Mouse (Mus musculus): Measurements from ENCODE around the gene Olfr5. TPM values are rescaled to one million over a fixed set of nuclear protein-coding genes. Genes with fewer than 3 reads are reported as not detected.

Gene Olfr5
- polyA plus RNA-seq, 1 experiment from 2014 or later, result not detected

DNA sequence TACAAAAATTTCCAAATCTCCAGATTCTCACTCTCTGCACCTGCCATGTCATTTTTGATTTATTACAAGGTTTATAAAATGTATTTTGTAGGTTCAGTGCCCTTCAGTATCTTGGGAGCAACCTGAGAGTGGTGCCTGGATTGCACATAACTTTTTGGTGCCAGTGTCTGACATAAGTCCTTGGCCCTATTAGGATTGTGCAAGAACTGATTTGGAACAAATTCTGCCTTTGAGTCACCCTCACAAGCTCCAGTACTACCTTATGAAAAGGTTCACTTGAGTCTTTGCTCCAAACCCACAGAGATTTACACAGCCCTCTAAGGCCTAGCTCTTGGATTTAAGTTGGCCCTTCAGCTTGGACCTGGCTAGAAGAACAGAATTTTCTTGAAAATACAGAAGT is 19.8 kb downstream of the Olfr5 start, which contains the start of gene Olfr1346:
Gene Olfr1346, plus strand, starts transcription at position 151 of the 400 bp plus-strand sequence.
- ATAC-seq (ENCODE audit: insufficient read depth), result no peak
- no peak within 1 kb of the TSS for H3K4me3 ChIP-seq (ENCODE audit: low read depth, low read length)
- DNase-seq, result no peak
- no peak for TF ChIP-seq CTCF (IDR thresholded peaks at IDR 0.05; ENCODE audit: low read depth)
- no peaks in the 10 kb centered on the region for H3K9me3 ChIP-seq (ENCODE audit: low read depth, low read length)
- no peaks in the 10 kb centered on the region for H3K27me3 ChIP-seq (ENCODE audit: insufficient read depth, low read length)
- no peaks in the 10 kb centered on the region for H3K4me1 ChIP-seq (ENCODE audit: insufficient read depth)
- no peak within 1 kb of the TSS for H3K4me2 ChIP-seq
- no peak within 1 kb of the TSS for H3K9ac ChIP-seq
- no peak within 1 kb of the TSS for H3K27ac ChIP-seq (ENCODE audit: low read depth)
- H3K36me3 ChIP-seq (ENCODE audit: insufficient read depth), result no peaks in the 10 kb centered on the region

DNA sequence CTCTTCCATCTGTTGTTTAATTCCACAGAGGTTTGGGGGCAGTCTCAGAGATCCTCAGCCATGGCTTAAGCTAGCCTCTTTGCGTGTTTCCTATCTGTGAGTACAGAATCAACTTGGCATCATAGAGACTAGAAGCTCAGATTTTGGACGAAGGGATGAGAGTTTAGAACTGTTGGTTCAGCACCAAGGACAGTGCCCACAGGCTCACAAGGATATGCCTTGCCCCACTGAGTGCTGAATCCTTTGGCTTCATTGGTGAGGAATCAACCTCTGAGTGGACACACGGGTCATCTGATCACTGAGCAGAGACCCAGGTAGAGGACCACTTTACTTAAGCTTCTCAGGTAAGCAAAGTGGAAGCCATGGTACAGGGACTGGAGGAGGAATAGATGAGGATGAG is 30.3 kb downstream of the Olfr5 start:
- no peak overlapping the region for H3K4me3 ChIP-seq (ENCODE audit: low read depth, low read length)
- DNase-seq (peak; percentile 42), ATAC-seq (ENCODE audit: insufficient read depth) (no peak)
- no peak for TF ChIP-seq CTCF (IDR thresholded peaks at IDR 0.05; ENCODE audit: low read depth)
- H3K4me2 ChIP-seq, result no peak overlapping the region
- no peaks in the 10 kb centered on the region for H3K9me3 ChIP-seq (ENCODE audit: low read depth, low read length)
- no peaks in the 10 kb centered on the region for H3K36me3 ChIP-seq (ENCODE audit: insufficient read depth)
- 34% methylated on average over 3 of the region's 3 CpGs for WGBS
- H3K27ac ChIP-seq (ENCODE audit: low read depth), result no peak overlapping the region
- H3K9ac ChIP-seq, result no peak overlapping the region
- no peaks in the 10 kb centered on the region for H3K27me3 ChIP-seq (ENCODE audit: insufficient read depth, low read length)
- no peaks in the 10 kb centered on the region for H3K4me1 ChIP-seq (ENCODE audit: insufficient read depth)

DNA sequence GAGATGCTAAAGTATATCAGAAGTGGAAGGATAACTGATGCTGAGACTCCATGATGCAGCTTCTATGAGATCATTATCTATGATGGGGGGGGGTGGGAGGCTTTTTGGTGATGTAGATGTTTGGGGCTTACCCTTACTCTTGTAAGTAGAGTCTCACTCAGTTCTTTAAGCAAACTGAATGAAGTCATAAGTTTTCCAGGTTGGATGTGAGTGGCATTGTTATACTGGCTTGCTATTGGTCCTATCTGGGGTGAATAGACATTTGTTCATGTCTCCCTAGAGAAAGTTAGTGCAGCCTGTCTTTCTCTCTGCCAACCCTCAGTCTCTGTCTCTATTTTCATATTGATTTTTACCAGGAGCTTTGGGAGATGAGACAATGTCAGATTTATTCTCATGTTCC is 30.9 kb downstream of the Olfr5 start, which contains the start of gene Olfr1336:
Gene Olfr1336, plus strand, starts transcription at position 301 of the 400 bp plus-strand sequence.
- ATAC-seq (ENCODE audit: insufficient read depth), result no peak
- Histone ChIP-seq H3K4me1 (ENCODE audit: insufficient read depth) (no peaks in the 10 kb centered on the region), H3K36me3 (ENCODE audit: insufficient read depth) (no peaks in the 10 kb centered on the region), H3K9me3 (ENCODE audit: low read depth, low read length) (no peaks in the 10 kb centered on the region), H3K4me3 (ENCODE audit: low read depth, low read length) (no peak within 1 kb of the TSS), H3K27ac (ENCODE audit: low read depth) (no peak within 1 kb of the TSS), H3K4me2 (no peak within 1 kb of the TSS), H3K9ac (no peak within 1 kb of the TSS), H3K27me3 (ENCODE audit: insufficient read depth, low read length) (no peaks in the 10 kb centered on the region)
- no peak for DNase-seq
- TF ChIP-seq CTCF (IDR thresholded peaks at IDR 0.05; ENCODE audit: low read depth), result no peak

DNA sequence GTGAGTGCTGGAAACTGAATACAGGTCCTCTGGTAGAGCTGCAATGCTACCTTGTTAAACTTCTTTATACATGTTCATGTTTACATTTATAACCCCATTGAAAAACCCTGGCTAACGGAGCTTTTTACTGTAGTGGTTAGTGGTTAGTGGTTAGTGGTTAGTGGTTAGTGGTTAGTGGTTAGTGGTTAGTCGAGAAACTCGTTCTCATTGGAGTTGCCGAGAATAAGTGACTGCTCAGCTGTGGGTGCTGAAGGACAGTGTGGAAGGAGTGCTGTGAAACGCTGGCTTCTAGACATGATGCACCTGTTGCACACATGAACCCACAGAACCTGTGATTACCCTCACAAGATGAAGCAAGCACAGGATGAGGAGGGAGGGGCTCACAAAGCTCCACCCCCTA is 39.0 kb downstream of the Olfr5 start:
- ATAC-seq (ENCODE audit: insufficient read depth) (no peak), DNase-seq (no peak)
- Histone ChIP-seq H3K27me3 (ENCODE audit: insufficient read depth, low read length) (no peaks in the 10 kb centered on the region), H3K4me3 (ENCODE audit: low read depth, low read length) (no peak overlapping the region), H3K36me3 (ENCODE audit: insufficient read depth) (no peaks in the 10 kb centered on the region), H3K27ac (ENCODE audit: low read depth) (no peak overlapping the region), H3K4me1 (ENCODE audit: insufficient read depth) (no peaks in the 10 kb centered on the region), H3K9me3 (ENCODE audit: low read depth, low read length) (no peaks in the 10 kb centered on the region), H3K4me2 (no peak overlapping the region), H3K9ac (no peak overlapping the region)
- WGBS, result 80% methylated on average over 5 of the region's 5 CpGs
- TF ChIP-seq CTCF (IDR thresholded peaks at IDR 0.05; ENCODE audit: low read depth), result no peak

DNA sequence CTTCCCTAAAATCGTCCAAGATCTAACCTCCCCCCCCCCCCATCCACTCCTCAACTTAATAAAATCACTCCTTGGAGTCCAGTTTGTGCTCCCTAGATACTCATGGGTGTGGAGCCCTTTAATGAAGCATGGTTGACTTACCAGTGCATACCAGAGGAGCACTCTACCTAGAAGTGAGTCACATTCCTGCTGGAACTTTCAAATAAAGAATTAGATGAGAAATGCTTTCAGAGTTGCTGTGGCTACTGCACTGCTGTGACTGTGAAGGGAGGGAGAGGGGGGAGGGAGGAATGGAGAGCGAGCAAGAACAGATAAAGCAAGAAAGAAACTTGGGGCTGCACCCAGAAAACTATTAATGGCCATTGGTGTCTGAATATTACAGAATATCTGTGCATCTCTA is 45.6 kb downstream of the Olfr5 start:
- WGBS, result 60% methylated on average over 2 of the region's 2 CpGs
- H3K27me3 ChIP-seq (ENCODE audit: insufficient read depth, low read length), result no peaks in the 10 kb centered on the region
- H3K27ac ChIP-seq (ENCODE audit: low read depth), result no peak overlapping the region
- no peak for DNase-seq
- H3K9me3 ChIP-seq (ENCODE audit: low read depth, low read length), result no peaks in the 10 kb centered on the region
- no peaks in the 10 kb centered on the region for H3K36me3 ChIP-seq (ENCODE audit: insufficient read depth)
- H3K4me1 ChIP-seq (ENCODE audit: insufficient read depth), result no peaks in the 10 kb centered on the region
- no peak overlapping the region for H3K9ac ChIP-seq
- no peak overlapping the region for H3K4me3 ChIP-seq (ENCODE audit: low read depth, low read length)
- H3K4me2 ChIP-seq, result no peak overlapping the region
- no peak for TF ChIP-seq CTCF (IDR thresholded peaks at IDR 0.05; ENCODE audit: low read depth)
- ATAC-seq (ENCODE audit: insufficient read depth), result no peak

DNA sequence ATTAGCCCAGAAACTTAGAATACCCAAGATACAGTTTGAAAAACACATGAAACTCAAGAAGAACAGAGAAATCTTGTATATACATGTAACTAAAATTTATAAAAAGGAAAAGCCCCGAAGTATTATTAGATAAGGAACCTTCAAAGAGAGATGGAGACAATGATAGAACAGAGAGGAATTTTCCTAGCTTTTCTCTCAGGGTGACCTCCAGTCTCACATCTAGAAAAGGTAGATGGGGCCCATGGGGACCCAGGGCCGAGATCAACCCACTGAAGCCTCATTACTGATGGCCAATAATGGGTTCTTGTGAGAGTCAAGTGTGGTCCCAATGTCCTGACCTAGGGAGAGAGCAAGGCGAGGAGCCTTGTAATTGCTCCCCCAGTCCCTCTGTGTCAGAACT is 48.4 kb downstream of the Olfr5 start, which contains the start of gene Olfr1344:
Gene Olfr1344, plus strand, starts transcription at position 301 of the 400 bp plus-strand sequence.
- Histone ChIP-seq H3K27ac (ENCODE audit: low read depth) (no peak within 1 kb of the TSS), H3K36me3 (ENCODE audit: insufficient read depth) (no peaks in the 10 kb centered on the region), H3K9ac (no peak within 1 kb of the TSS), H3K27me3 (ENCODE audit: insufficient read depth, low read length) (no peaks in the 10 kb centered on the region), H3K4me2 (no peak within 1 kb of the TSS), H3K9me3 (ENCODE audit: low read depth, low read length) (no peaks in the 10 kb centered on the region), H3K4me3 (ENCODE audit: low read depth, low read length) (no peak within 1 kb of the TSS), H3K4me1 (ENCODE audit: insufficient read depth) (no peaks in the 10 kb centered on the region)
- no peak for ATAC-seq (ENCODE audit: insufficient read depth)
- TF ChIP-seq CTCF (IDR thresholded peaks at IDR 0.05; ENCODE audit: low read depth), result no peak
- DNase-seq, result no peak
- WGBS, result 73% methylated on average over 3 of the region's 3 CpGs

DNA sequence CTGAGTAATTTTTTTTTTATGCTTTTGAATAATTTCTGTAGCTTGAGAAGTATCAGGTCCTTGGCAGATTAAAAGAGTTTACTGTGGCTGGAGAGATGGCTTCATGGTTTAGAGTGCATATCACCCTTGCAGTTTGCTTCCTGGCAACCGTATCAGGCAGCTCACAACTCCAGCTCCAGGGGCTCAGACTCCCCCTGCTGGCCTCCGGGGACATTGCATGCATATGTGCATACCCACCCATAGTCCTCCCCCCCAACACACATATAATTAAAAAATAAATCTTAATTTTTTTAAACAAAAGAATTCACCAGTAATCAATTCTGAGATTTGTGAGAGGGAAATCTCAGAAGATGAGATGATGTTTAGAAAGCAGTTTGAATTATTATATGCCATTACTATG is 56.4 kb downstream of the Olfr5 start:
- H3K36me3 ChIP-seq (ENCODE audit: insufficient read depth), result no peaks in the 10 kb centered on the region
- peak; percentile 31 for DNase-seq
- ATAC-seq (ENCODE audit: insufficient read depth), result no peak

DNA sequence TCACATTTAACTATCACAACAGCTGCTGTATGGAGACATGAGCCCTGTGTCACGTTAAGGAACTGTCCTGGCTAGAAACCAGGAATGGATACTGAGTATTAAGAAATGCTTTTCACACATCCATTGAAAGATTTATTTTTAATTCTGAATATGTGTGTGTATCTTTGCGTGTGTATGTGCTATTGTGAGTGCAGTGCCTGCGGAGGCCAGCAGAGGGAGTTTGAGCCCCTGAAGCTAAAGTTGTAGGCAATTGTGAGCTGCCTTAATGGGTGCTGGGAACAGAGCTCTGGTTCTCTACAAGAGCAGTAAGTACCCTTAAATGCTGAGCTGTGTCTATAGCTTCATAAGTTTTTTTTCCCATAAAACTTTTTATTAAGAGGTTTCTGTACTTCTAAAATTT is 57.4 kb downstream of the Olfr5 start:
- 85% methylated on average over 3 of the region's 3 CpGs for WGBS
- no peaks in the 10 kb centered on the region for H3K36me3 ChIP-seq (ENCODE audit: insufficient read depth)
- H3K9ac ChIP-seq, result no peak overlapping the region
- TF ChIP-seq CTCF (IDR thresholded peaks at IDR 0.05; ENCODE audit: low read depth), result no peak
- no peaks in the 10 kb centered on the region for H3K9me3 ChIP-seq (ENCODE audit: low read depth, low read length)
- no peak overlapping the region for H3K4me2 ChIP-seq
- DNase-seq, result no peak
- no peaks in the 10 kb centered on the region for H3K4me1 ChIP-seq (ENCODE audit: insufficient read depth)
- no peaks in the 10 kb centered on the region for H3K27me3 ChIP-seq (ENCODE audit: insufficient read depth, low read length)
- no peak overlapping the region for H3K4me3 ChIP-seq (ENCODE audit: low read depth, low read length)
- no peak overlapping the region for H3K27ac ChIP-seq (ENCODE audit: low read depth)
- ATAC-seq (ENCODE audit: insufficient read depth), result no peak

More for the DNA sequence above, 56.4 kb downstream of the Olfr5 start:
- Histone ChIP-seq H3K4me3 (ENCODE audit: low read depth, low read length) (no peak overlapping the region), H3K9ac (no peak overlapping the region), H3K4me1 (ENCODE audit: insufficient read depth) (no peaks in the 10 kb centered on the region), H3K27ac (ENCODE audit: low read depth) (no peak overlapping the region), H3K27me3 (ENCODE audit: insufficient read depth, low read length) (no peaks in the 10 kb centered on the region), H3K4me2 (no peak overlapping the region), H3K9me3 (ENCODE audit: low read depth, low read length) (no peaks in the 10 kb centered on the region)
- TF ChIP-seq CTCF (IDR thresholded peaks at IDR 0.05; ENCODE audit: low read depth), result peak; percentile 60
- 38% methylated on average over 2 of the region's 2 CpGs for WGBS

Other genes starting within 250 kb of the Olfr5 start
- not detected in 2 replicates for gene Epp13, start 234.2 kb downstream of the Olfr5 start, polyA plus RNA-seq (2014; fragmentation: Nextera tagmentation; extraction: Ambion mirVana)
- 5.8 and 6.0 TPM in 2 replicates for gene Zfp667, start 200.4 kb downstream of the Olfr5 start, polyA plus RNA-seq (2014; fragmentation: Nextera tagmentation; extraction: Ambion mirVana)
- 5.3 and 6.6 TPM in 2 replicates for gene Zfp583, start 155.7 kb downstream of the Olfr5 start, polyA plus RNA-seq (2014; fragmentation: Nextera tagmentation; extraction: Ambion mirVana)
- 1.2 and 1.6 TPM in 2 replicates for gene Gm3854, start 143.2 kb downstream of the Olfr5 start, polyA plus RNA-seq (2014; fragmentation: Nextera tagmentation; extraction: Ambion mirVana)
- 2.1 and 2.7 TPM in 2 replicates for gene Zfp78, start 123.7 kb downstream of the Olfr5 start, polyA plus RNA-seq (2014; fragmentation: Nextera tagmentation; extraction: Ambion mirVana)
- gene Zfp28, start 103.6 kb downstream of the Olfr5 start, polyA plus RNA-seq (2014; fragmentation: Nextera tagmentation; extraction: Ambion mirVana), result 9.6 and 11.9 TPM in 2 replicates
- gene Smim17, start 88.2 kb downstream of the Olfr5 start, polyA plus RNA-seq (2014; fragmentation: Nextera tagmentation; extraction: Ambion mirVana), result 0.22 and 0.61 TPM in 2 replicates
- not detected in 2 replicates for gene Gm20715, start 76.7 kb downstream of the Olfr5 start, polyA plus RNA-seq (2014; fragmentation: Nextera tagmentation; extraction: Ambion mirVana)
- not detected in 2 replicates for gene Olfr1344, start 48.3 kb downstream of the Olfr5 start, polyA plus RNA-seq (2014; fragmentation: Nextera tagmentation; extraction: Ambion mirVana)
- not detected in 2 replicates for gene Olfr1336, start 30.8 kb downstream of the Olfr5 start, polyA plus RNA-seq (2014; fragmentation: Nextera tagmentation; extraction: Ambion mirVana)
- gene Olfr1346, start 19.8 kb downstream of the Olfr5 start, polyA plus RNA-seq (2014; fragmentation: Nextera tagmentation; extraction: Ambion mirVana), result not detected in 2 replicates
- gene Olfr1347, start 12.8 kb upstream of the Olfr5 start, polyA plus RNA-seq (2014; fragmentation: Nextera tagmentation; extraction: Ambion mirVana), result not detected in 2 replicates
- gene Olfr1348, start 21.8 kb upstream of the Olfr5 start, polyA plus RNA-seq (2014; fragmentation: Nextera tagmentation; extraction: Ambion mirVana), result not detected in 2 replicates
- gene Olfr1349, start 36.0 kb upstream of the Olfr5 start, polyA plus RNA-seq (2014; fragmentation: Nextera tagmentation; extraction: Ambion mirVana), result not detected in 2 replicates
- gene Olfr1350, start 77.9 kb upstream of the Olfr5 start, polyA plus RNA-seq (2014; fragmentation: Nextera tagmentation; extraction: Ambion mirVana), result not detected in 2 replicates
- 3.2 and 3.6 TPM in 2 replicates for gene Zim1, start 209.5 kb upstream of the Olfr5 start, polyA plus RNA-seq (2014; fragmentation: Nextera tagmentation; extraction: Ambion mirVana)
- gene Peg3, start 243.5 kb upstream of the Olfr5 start, polyA plus RNA-seq (2014; fragmentation: Nextera tagmentation; extraction: Ambion mirVana), result 173 and 179 TPM in 2 replicates
- 5.8 and 6.2 TPM in 2 replicates for gene Usp29, start 243.6 kb upstream of the Olfr5 start, polyA plus RNA-seq (2014; fragmentation: Nextera tagmentation; extraction: Ambion mirVana)

All from lung, embryonic 14.5 days (tissue).